Mouse (Mus musculus) adrenal gland, postnatal 10 days (tissue): ENCODE measurements around the gene Scpep1. TPM values are rescaled to one million over a fixed set of nuclear protein-coding genes. Genes with fewer than 3 reads are reported as not detected.

Experiments used
- total RNA-seq, 2 experiments: library from RNA; stranded (reverse); gene quantifications; 2 replicates each; pipeline ENCODE4 v1.2.3; 2021

The Scpep1 gene
- total RNA-seq, 2 experiments from 2014 or later = 116 to 118 TPM

Other genes starting within 250 kb of the Scpep1 start
- gene Msi2, start 237.0 kb downstream of the Scpep1 start, total RNA-seq = 100 to 1,000 TPM; 149 to 152 TPM
- gene Akap1, start 90.9 kb downstream of the Scpep1 start, total RNA-seq = 100 to 1,000 TPM; 136 to 196 TPM
- not detected for gene Elobl, start 11.5 kb upstream of the Scpep1 start, total RNA-seq
- 10 to 100 TPM in 1 of 2 experiments, 1 to 10 TPM in 1; 9.1 to 10.9 TPM for gene Coil, start 14.8 kb upstream of the Scpep1 start, total RNA-seq
- 10 to 100 TPM; 84.3 to 86.7 TPM for gene Trim25, start 43.9 kb upstream of the Scpep1 start, total RNA-seq
- 10 to 100 TPM; 10.5 to 12.8 TPM for gene Dgke, start 111.4 kb upstream of the Scpep1 start, total RNA-seq
- not detected for gene Gm525, start 118.4 kb upstream of the Scpep1 start, total RNA-seq